Mouse (Mus musculus): ENCODE results near the gene Scd1.

DNA sequence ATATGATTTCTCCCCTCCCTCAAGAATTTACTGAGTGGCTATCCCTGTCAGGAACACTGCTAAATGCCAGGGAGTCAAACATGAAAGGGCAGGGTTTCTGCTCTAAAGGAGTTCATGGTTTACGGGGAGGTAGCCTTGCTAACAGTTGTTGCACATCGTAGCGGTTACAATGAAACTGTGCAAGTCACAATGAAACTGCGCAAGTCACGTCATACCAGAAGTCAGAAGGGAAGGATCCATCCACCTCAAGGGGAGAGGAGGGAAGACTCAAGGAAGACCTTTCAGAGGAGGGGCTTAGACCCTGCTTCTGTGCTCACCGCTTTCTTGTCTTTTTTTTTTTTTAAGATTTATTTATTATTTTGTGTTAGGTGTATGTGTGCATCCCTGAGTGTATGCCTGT, 47.2 kb upstream of the Scd1 start:
- TF ChIP-seq POLR2A (IDR thresholded peaks at IDR 0.05; ENCODE audit: borderline replicate concordance, insufficient read depth, low read length) (no peak), CTCF (IDR thresholded peaks at IDR 0.05; ENCODE audit: borderline replicate concordance, insufficient read depth, low read depth, low read length) (no peak)

Measured in cerebellum, adult 2 months (tissue).